Mouse (Mus musculus): ENCODE measurements around the gene Gipc1. TPM values are rescaled to one million over a fixed set of nuclear protein-coding genes. Genes with fewer than 3 reads are reported as not detected.

Gipc1 gene
- polyA plus RNA-seq, 1 experiment from 2014 or later: 212 TPM

- H3K4me1 ChIP-seq: peaks cover 11% of the 10 kb centered on the region
- no peaks in the 10 kb centered on the region for H3K27me3 ChIP-seq
- peak overlapping the region; percentile 91 for H3K4me3 ChIP-seq
- peaks cover 7% of the 10 kb centered on the region for H3K36me3 ChIP-seq
- H3K4me2 ChIP-seq (replicated peaks): peak overlapping the region; percentile 95
- no peak; the same call in 1 of the 2 replicates for ATAC-seq (ENCODE audit: insufficient number of reproducible peaks, insufficient read depth, low FRiP score, low TSS enrichment)
- H3K27ac ChIP-seq: peak overlapping the region; percentile 78
- H3K9me3 ChIP-seq: no peaks in the 10 kb centered on the region
- H3K9ac ChIP-seq: peak overlapping the region; percentile 87
- 1% methylated on average over 46 of the region's 46 CpGs for WGBS
Observed at GRCm38 (mm10) chr8:83652744-83653661, 526 bp downstream of the Gipc1 start.

GRCm38 (mm10) chr8:83653662-83654017 is 1.2 kb downstream of the Gipc1 start:
- H3K4me1 ChIP-seq: peaks cover 11% of the 10 kb centered on the region
- peak overlapping the region; percentile 95 for H3K4me2 ChIP-seq (replicated peaks)
- peak overlapping the region; percentile 87 for H3K9ac ChIP-seq
- H3K27me3 ChIP-seq: no peaks in the 10 kb centered on the region
- H3K4me3 ChIP-seq: peak overlapping the region; percentile 91
- no peaks in the 10 kb centered on the region for H3K9me3 ChIP-seq
- 37% methylated on average over 10 of the region's 10 CpGs for WGBS
- peaks cover 9% of the 10 kb centered on the region for H3K36me3 ChIP-seq
- peak overlapping the region; percentile 78 for H3K27ac ChIP-seq
- ATAC-seq (ENCODE audit: insufficient number of reproducible peaks, insufficient read depth, low FRiP score, low TSS enrichment): no peak

GRCm38 (mm10) chr8:83654725-83655124 is 2.2 kb downstream of the Gipc1 start:
- H3K36me3 ChIP-seq: peaks cover 11% of the 10 kb centered on the region
- ATAC-seq (ENCODE audit: insufficient number of reproducible peaks, insufficient read depth, low FRiP score, low TSS enrichment): no peak
- no peak overlapping the region for H3K9ac ChIP-seq
- H3K9me3 ChIP-seq: no peaks in the 10 kb centered on the region
- no peak overlapping the region for H3K4me3 ChIP-seq
- peaks cover 11% of the 10 kb centered on the region for H3K4me1 ChIP-seq
- H3K4me2 ChIP-seq (replicated peaks): no peak overlapping the region
- H3K27ac ChIP-seq: no peak overlapping the region
- no peaks in the 10 kb centered on the region for H3K27me3 ChIP-seq
- 92% methylated on average over 6 of the region's 6 CpGs for WGBS

DNA sequence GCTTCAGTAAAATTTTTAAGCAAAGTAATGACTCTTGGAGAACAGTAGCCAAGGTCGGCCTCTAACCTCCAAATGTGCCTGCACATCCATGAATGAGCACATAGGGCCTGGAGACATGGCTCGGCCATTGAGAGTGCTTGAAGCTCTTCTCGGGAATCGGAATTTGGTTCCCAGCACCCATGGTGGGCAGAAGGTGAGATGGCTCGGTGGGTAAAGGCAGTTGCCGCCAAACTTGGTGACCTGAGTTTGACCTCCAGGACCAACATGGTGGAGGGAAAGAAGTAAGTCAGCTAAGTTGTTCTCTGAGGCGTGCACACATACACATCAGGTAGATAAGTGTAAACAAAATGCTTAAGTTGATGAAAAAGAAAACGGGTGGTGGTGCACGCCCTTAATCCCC is 3.6 kb downstream of the Gipc1 start:
- 91% methylated on average over 9 of the region's 9 CpGs for WGBS
- ATAC-seq (ENCODE audit: insufficient number of reproducible peaks, insufficient read depth, low FRiP score, low TSS enrichment): no peak
- Histone ChIP-seq H3K4me1 (peaks cover 25% of the 10 kb centered on the region), H3K4me3 (no peak overlapping the region), H3K36me3 (peaks cover 11% of the 10 kb centered on the region), H3K27ac (no peak overlapping the region), H3K4me2 (replicated peaks) (no peak overlapping the region), H3K9me3 (no peaks in the 10 kb centered on the region), H3K9ac (no peak overlapping the region), H3K27me3 (no peaks in the 10 kb centered on the region)

DNA sequence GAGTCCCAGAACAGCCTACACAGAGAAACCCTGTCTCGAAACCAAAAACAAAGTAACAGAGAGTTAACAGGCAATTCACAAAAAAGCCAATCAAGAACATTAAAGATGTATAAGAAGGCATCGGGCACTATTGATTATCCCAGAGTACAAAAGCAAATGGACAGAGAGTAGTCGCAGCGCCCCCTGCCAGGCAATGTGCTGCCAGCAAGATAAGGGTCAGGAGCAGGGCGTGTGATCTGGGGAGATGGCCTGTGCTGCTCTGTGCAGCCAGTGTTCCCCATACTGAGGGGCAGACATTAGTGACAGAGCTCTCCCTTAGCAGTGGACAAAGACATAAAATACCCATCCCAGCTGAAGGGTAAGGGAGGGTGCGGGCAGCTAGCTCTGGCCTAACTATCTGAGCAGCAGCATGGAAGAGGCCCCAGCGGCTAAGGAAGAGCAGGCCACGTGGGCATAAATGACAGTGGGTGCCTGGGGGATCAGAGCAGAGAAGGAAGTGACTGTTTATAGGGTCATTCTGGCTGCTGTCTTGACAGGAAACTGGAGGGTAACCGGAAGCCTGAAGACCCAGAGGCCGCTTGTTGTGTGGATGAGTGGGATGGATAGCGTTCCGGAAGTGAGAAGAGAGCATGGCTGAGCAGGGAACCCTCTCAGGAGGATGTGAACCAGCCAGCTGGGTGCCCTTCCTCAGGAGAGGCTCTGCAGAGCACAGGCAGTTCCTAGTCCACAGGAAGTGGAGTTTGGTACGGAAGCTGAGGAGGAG is 4.2 kb downstream of the Gipc1 start:
- Histone ChIP-seq H3K4me3 (no peak overlapping the region), H3K27me3 (no peaks in the 10 kb centered on the region), H3K9me3 (no peaks in the 10 kb centered on the region), H3K27ac (no peak overlapping the region), H3K9ac (no peak overlapping the region), H3K4me1 (peaks cover 31% of the 10 kb centered on the region), H3K36me3 (peaks cover 11% of the 10 kb centered on the region), H3K4me2 (replicated peaks) (no peak overlapping the region)
- 77% methylated on average over 13 of the region's 13 CpGs for WGBS
- ATAC-seq (ENCODE audit: insufficient number of reproducible peaks, insufficient read depth, low FRiP score, low TSS enrichment): no peak

DNA sequence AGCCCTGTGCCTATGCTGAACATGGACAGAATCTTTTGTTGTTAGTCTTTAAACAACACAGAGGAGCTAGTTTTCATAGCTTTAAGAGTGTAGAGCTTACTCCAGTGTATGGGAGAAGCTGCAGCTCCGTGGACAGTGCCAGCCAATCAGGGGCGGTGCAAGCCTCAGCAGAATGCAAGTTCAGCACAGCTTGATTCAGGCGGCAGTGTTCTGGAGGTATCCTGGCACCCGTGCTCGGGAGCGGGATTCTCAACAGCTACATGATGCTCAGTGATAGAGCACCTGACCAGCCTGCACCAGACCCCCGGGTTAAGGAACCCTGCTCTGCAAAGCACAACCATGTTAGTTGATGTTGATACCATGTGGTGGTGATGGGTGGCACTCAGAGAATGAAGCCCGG is 8.1 kb downstream of the Gipc1 start:
- no peaks in the 10 kb centered on the region for H3K27me3 ChIP-seq
- WGBS: 10% methylated on average over 8 of the region's 8 CpGs
- H3K4me3 ChIP-seq: 0 out of 2 replicates have a peak overlapping the region, but pooled peaks have one; percentile 1
- H3K27ac ChIP-seq: peak overlapping the region; percentile 37; the same call in 1 of the 2 replicates
- no peaks in the 10 kb centered on the region for H3K9me3 ChIP-seq
- H3K4me1 ChIP-seq: peaks cover 46% of the 10 kb centered on the region
- peak overlapping the region; percentile 28 for H3K4me2 ChIP-seq (replicated peaks)
- no peak overlapping the region for H3K9ac ChIP-seq
- ATAC-seq (ENCODE audit: insufficient number of reproducible peaks, insufficient read depth, low FRiP score, low TSS enrichment): 0 out of 2 replicates have a peak, but pooled peaks have one; percentile 7
- H3K36me3 ChIP-seq: peaks cover 20% of the 10 kb centered on the region

- H3K4me1 ChIP-seq: peaks cover 52% of the 10 kb centered on the region
- H3K4me3 ChIP-seq: 0 out of 2 replicates have a peak overlapping the region, but pooled peaks have one; percentile 1
- WGBS: 8% methylated on average over 22 of the region's 22 CpGs
- peak; percentile 29; the same call in 1 of the 2 replicates for ATAC-seq (ENCODE audit: insufficient number of reproducible peaks, insufficient read depth, low FRiP score, low TSS enrichment)
- peaks cover 20% of the 10 kb centered on the region for H3K36me3 ChIP-seq
- H3K4me2 ChIP-seq (replicated peaks): peak overlapping the region; percentile 28
- H3K27me3 ChIP-seq: no peaks in the 10 kb centered on the region
- no peaks in the 10 kb centered on the region for H3K9me3 ChIP-seq
- peak overlapping the region; percentile 50 for H3K27ac ChIP-seq
- no peak overlapping the region for H3K9ac ChIP-seq
Observed at GRCm38 (mm10) chr8:83660995-83661680, 8.7 kb downstream of the Gipc1 start.

DNA sequence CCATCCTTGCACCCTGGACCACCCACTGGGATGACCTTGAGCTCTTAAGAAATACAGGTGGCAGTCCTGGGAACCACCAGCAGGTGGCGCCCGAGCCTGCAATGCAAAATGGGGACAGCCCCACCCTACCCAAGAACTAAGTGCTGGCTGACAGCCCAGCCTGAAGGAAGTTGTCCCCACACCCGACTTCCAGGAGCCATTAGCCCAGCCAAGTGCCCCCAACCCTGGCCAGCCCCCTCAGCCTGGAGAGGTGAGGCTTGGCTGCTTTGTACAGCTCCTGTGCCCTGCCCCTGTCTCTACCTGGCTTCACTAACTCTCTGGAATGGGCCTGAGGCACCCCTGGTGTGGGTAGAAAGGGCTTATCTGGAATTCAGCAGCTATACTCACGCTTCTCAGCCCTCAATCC is 9.9 kb downstream of the Gipc1 start:
- Histone ChIP-seq H3K4me3 (no peak overlapping the region), H3K27ac (peak overlapping the region; percentile 61), H3K9me3 (no peaks in the 10 kb centered on the region), H3K9ac (no peak overlapping the region), H3K36me3 (peaks cover 17% of the 10 kb centered on the region), H3K27me3 (peaks cover 5% of the 10 kb centered on the region), H3K4me2 (replicated peaks) (no peak overlapping the region), H3K4me1 (peaks cover 62% of the 10 kb centered on the region)
- WGBS: 3% methylated on average over 4 of the region's 4 CpGs
- ATAC-seq (ENCODE audit: insufficient number of reproducible peaks, insufficient read depth, low FRiP score, low TSS enrichment): no peak

- 84% methylated on average over 13 of the region's 13 CpGs for WGBS
- H3K36me3 ChIP-seq: peaks cover 9% of the 10 kb centered on the region; the same call in 1 of the 2 replicates
- no peak for ATAC-seq (ENCODE audit: insufficient number of reproducible peaks, insufficient read depth, low FRiP score, low TSS enrichment)
- H3K4me3 ChIP-seq: no peak overlapping the region
- H3K4me2 ChIP-seq (replicated peaks): no peak overlapping the region
- no peak overlapping the region for H3K9ac ChIP-seq
- H3K27me3 ChIP-seq: peaks cover 11% of the 10 kb centered on the region
- H3K9me3 ChIP-seq: no peaks in the 10 kb centered on the region
- peak overlapping the region; percentile 83 for H3K27ac ChIP-seq
- H3K4me1 ChIP-seq: peaks cover 70% of the 10 kb centered on the region
Observed at GRCm38 (mm10) chr8:83664096-83664495, 11.6 kb downstream of the Gipc1 start.

DNA sequence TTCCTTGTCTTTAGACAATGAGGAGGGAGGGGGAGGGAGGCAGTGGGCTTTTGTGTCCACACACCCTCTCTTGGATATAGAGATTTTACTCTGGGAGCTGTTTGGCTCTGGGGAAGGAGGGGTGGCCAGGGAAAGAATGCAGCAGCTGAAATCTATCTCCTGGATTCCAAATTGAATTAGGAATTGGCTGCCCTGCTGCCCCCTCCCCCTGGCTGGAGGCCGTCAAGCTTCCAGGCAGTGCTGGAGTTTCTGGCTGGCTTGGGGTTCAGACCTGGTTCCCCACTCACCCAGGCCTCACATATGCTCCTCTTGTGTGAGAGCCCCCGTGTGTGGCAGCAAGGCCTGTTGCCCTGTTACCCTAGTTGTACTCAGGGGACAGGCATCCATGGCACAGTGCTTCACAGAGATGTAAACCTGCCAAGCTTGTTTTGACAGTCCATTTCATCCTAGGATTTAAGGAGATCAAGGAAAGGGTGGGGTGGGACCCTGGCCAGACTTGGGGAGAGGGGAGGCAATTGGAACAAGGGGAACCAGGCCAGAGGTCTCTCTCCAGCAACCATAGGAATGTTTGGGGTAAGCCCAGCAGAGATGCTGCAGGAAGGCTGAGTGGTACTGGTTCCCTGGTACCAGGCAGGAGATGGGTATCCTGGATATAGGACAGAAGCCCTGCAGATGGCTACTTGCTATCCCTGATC is 12.6 kb downstream of the Gipc1 start:
- Histone ChIP-seq H3K4me3 (no peak overlapping the region), H3K9me3 (no peaks in the 10 kb centered on the region), H3K36me3 (peaks cover 19% of the 10 kb centered on the region), H3K9ac (no peak overlapping the region), H3K4me2 (replicated peaks) (no peak overlapping the region), H3K27ac (peak overlapping the region; percentile 83), H3K4me1 (peaks cover 66% of the 10 kb centered on the region), H3K27me3 (peaks cover 11% of the 10 kb centered on the region)
- no peak for ATAC-seq (ENCODE audit: insufficient number of reproducible peaks, insufficient read depth, low FRiP score, low TSS enrichment)
- WGBS: 24% methylated on average over 2 of the region's 2 CpGs
